Mouse (Mus musculus) layer of hippocampus, postnatal 36 days (tissue): ENCODE results near the gene Tmem201. TPM values are rescaled to one million over a fixed set of nuclear protein-coding genes. Genes with fewer than 3 reads are reported as not detected.

Experiments
- DNase-seq, 2 experiments: peaks; one replicate each; pipeline ENCODE4 v3.0.0; 2022
- total RNA-seq, 2 experiments: library from RNA; stranded (reverse); gene quantifications; 2 replicates each; pipeline ENCODE4 v1.2.3; 2021

The Tmem201 gene
- total RNA-seq, 2 experiments from 2014 or later = 64.9 to 67.5 TPM

DNA sequence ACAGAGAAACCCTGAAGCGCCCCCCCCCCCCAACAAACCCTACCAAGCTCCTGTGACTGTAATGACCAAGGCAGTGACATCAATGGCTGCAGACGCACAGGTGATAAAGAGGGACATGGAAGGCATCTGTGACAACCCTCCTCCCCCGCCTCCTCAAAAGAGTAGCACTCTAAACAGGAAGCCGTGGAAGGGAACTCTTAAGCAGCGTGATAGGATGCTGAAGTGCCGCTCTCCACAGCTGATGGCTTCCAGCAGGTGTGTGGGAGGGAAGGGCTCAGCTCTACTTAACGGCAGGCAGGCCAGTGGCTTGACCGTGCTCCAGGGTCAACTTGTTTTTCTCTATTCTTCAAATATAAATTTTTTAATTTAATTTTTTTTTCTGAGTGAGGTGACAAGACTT, 16.7 kb downstream of the Tmem201 start:
- DNase-seq = no peak

DNA sequence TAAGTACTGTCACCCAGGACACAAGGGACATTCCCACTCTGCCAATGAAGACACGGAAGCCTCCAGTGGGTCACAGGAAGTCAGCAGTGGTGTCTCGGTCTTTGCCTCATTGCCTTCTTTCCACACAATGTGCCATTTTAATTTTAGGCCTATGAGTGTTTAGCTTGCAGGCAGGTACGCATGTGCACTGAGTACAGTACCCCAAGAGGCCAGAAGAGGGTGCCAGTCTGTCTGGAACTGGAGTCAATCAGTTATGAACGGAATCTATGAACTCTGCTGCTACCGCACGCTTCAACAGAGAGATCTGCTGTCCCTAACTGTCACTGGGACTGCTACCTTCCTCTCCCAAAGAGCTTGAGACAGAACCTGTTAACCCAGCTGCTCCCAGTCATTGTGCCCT, 18.2 kb downstream of the Tmem201 start:
- no peak for DNase-seq

DNA sequence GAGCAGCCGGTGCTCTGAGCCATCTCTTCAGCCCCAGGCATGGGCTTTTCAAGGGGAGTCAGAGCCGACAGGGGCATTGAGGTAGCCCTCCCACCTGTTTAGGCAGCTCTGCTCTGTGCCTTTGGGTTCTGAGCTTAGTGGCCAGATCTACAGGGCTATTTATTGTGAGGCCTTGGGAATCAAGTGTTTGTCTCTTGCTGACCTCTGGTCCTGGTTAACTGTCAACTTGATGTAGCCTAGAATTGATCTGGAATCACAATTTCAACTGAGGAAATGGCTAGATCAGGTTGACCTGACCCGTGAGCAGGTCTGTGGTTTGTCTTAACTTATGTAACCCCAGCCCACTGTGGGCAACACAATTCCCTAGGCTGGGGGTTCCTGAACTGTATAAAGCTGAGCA, 23.3 kb downstream of the Tmem201 start:
- no peak for DNase-seq

DNA sequence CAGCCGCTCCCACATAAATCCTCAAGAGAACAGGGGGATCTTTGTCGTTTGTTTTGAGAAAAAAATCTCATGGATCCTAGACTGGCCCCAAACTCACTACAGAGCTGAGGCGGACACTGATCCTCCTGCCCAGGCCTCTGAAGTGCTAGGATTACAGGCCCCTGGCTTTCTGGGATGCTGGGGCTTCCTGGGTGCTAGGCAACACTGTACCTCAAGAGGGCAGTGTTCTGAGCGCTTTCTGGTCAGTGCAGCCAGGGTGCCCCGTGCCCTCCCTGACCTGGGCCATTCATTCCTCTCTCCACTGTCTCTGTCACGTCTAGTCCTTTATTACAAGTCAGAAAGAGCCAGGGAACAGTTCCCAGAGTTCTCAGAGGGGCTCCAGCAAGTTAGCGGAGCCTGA, 25.9 kb downstream of the Tmem201 start:
- DNase-seq = no peak

DNA sequence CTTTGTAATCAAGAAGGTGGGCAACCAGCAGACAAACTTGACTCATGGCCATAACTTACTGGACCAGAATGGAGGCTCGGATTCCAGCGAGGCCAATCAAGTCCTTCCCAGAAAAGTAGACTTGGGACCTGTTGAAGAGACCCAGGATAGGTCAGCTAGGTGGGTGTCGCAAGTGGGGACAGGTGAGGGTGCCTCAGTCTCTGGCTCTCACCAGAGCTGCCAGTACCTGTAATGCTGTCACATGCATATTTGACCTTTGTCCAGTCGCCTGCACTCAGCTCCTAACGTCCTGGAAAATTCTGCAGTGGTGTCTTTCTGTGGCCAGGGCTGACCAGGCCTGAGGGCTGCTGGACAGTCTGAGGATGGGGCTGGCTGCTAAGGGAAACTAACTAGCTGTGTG, 26.4 kb downstream of the Tmem201 start:
- DNase-seq = no peak

DNA sequence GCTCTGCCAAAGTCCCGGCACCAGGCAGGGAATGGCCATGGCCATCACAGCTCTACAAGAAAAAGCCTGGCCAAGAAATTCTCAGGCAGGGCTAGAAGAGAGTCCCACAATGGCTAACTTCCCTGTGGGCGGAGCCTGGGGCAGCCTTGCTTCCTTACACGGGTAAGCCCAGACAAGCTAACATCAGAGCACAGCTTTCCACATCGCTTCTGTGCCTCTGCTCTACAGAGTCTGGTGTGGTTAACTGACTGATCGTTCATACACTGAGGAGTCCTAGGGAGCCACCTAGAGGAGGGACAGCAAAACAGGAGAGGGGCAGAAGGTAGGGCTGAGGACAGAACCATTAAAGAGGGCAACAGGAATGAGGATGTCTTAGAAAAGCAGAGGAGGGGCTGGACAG, 27.3 kb downstream of the Tmem201 start:
- DNase-seq = no peak

DNA sequence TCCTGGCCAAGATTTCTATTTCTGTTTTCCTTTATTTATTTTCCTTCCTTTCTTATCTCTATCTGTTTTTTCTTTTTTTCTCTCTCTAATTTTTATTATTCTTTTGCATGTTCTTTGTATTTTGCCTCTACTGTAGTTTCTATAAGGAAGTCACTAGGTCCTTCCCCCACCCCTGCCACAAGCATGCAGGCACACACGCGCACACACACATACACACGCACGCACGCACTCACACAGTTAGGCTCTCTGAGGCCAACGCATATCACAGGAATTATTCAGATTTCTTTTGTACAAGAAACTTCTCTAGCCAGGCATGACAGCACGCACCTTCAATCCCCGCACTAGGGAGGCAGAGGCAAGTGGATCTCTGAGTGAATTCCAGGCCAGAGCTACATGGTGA, 31.9 kb downstream of the Tmem201 start:
- DNase-seq = no peak

DNA sequence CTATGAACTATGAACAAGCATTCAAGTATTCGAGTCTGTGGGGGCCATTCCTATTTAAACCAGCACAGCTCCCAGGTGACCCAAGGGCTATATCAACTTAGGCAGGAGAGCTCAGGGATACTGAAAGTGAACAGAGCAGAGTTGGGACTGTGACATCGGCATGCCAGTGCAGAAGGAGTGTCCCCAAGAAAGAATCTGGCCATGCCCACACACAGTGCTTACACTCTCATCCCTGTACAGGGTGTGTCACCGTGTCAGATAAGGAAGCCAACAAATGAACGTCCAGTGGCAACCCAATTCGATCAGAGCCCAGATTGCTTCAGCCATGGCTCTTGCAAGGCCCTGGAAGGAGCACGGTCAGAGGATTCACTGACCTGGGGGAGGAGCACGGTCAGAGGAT, 32.5 kb downstream of the Tmem201 start:
- DNase-seq = no peak

DNA sequence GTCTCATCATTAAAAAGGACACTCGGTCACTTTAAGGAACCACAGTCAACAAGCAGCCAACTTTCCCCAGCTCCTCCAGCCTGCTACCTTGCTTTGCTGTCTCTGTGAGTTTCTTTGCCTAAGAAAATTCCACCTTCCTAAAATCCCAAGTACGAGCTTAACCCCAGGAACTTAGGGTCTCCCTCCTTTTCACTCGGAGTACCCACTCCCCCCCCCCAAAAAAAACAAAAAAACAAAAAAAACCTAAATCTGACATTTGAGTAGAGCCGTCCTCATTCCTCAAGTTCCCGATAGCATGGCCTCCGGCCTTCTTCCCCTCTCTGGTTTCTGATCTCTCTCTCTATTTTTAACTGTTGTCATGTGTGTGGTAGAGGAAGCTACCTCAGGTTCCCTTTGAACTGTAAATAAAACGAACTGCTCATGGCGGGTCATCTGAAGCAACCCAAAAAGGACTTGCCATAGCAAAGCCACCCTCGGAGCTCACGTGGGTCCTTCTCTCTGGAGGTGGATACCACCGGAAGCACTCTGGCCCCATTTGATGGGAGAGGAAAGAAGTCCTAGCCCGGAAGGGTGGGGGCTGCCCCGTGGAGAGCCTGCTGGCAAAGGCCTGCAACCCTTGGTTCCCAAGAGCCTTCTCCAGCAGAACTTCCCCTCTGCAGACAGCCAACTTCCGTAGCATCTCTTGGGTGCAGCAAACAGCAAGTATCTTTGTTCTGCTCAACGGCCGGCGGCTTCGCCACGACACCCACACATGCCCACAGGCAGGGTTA, 35.4 kb downstream of the Tmem201 start, which contains the start of gene Pik3cd:
Gene Pik3cd, minus strand, starts transcription at position 362 of the 770 bp plus-strand sequence.
- no peak for DNase-seq

DNA sequence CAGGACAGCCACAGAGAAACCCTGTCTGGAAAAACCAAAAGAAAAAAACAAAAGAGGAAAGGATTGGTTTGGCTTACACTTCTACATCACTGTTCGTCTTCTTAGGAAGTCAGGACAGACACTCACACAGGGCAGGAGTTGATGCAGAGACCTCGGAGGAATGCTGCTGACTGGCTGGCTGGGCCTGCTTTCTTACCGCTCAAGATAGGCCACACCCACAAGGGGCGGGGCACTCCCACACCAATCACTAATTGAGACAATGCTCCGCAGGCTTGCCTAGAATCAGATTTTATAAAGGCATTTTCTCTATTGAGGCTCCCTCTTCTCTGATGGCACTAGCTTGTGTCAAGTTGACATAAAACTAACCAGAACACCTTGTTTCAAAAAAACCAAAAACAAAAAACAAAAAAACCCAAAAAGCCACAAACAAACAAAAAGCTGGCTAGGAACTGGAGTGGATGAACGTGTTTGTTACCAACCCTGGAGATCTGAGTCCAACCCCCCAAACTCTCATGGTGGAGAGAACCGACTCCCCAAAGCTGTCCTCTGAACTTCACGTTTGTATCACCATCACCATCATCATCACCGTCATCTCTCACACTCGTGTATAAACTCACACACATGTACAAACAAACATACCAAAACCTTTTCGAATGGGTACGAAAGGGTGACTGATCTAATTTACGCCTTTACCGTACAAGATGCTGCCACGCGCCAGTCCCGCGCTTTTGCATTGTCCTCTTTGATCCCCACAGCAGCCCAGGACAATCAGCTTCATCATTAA, 36.2 kb downstream of the Tmem201 start:
- no peak for DNase-seq

DNA sequence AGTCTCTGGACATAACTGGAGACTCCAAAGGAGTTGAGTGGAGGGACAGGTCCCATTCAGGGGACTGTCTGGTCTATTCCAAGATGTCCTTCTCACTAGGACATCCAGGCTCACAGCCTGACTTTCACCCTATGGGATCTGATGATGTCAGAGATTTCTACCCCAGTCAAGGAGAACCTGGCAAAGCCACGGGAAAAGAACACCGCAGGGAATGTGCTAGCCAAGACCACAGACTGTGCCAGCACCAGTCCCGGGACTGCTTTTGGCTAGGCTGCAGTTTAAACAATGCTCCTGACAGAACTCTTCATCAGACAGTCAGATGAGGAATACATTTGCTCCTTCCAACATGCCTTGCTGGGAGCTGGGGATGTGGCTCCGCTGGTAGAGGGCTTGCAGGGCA, 37.9 kb downstream of the Tmem201 start:
- DNase-seq = no peak

DNA sequence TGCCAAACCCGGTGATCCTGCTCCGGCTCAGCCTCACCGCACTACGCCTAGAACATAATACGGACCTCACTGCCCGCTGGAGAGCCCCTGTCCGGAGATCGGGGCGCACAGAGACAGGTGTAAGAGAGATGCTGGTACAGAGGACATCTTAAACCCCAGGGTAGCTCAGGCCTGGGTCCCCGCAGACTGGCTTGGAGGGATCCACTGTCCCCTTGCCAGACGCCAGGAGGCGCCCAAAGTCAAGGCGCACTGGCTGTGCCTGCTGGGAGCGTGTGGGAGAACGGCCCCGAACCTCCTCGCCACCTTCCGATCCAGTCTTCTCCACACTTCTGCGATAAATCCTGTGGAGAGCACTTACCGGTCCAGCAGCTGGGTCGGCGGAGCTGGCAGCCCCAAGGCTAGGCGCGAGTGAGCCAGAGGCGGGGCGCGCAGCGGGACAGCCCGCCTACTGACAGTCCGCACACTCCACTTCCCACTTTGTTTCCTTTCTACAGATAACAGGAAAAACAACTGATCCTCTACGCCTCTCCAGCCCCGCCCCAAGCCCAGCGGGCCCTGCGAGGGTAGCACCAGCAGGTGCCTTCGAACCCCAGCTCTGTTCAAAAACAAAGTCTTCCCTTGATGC, 39.5 kb downstream of the Tmem201 start:
- DNase-seq = peak in 1 of 2 experiments; percentile 34

DNA sequence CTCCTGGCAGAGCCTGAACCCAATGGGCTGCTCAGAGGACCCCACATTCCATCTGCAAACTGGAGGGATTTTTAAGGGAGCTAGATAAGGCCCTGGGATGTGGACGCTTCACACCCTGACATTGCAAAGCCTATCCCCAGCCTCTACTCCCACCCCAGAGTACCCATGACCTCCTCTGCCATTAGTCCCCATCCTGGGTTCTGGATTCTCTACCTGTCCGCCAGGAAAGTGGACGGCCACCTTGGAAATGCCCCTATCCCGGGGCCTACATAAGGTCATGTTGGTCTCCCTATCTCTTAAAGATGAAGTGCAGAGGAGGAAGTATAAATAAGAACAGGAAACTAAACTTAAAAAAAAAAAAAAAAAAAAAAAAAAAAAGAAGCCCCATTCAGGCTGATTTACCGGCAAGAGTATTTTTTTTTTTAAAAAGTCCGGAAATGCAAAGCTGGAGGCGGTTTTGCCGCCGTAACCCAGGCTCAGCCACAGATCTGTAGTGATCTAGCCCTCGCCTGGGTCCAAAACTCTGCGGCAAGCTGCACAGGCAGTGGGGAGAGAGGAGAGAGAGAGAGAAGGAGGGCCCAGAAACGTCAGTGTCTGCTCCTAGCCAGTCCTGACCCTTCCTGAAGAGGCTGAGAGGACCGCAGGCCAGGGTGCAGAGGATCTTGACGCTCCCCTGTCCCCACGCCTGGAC, 40.2 kb downstream of the Tmem201 start:
- no peak for DNase-seq

DNA sequence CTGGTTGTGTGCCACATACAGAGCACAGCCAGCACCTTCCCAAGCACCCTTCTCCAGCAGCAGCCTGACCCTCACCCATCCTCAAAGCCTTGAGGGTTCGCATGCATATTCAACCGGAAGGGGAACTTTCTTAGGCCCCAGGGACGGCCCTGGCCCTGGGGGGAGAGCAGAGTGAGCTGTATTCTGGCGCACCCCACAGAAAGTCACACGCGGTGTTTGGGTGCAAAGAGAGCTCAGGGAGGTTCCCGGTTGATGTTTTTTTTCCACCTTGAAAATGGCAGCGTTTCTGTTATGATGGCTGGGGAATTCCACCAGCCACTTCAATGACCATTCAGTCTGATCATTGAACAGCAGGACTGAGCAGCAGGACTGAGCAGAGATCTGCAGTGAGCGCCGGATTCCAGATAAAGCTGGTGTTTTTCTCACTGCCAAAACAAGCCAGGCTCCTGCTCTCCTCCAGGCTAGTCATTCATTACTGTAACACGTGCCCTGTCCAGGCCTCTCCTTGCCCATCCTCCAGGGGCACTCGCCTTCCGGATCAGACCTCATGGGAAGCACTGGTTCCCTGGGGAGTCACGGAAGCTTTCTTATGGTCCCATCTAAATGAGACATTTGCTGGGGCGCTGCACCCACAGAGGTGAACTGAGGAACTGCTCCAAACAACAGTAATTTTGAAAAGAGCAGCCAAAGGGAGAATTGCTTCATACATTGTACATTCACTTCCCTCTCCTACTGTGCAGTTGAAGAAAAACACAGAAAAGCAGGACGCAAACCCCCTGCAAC, 41.5 kb downstream of the Tmem201 start:
- DNase-seq = no peak

DNA sequence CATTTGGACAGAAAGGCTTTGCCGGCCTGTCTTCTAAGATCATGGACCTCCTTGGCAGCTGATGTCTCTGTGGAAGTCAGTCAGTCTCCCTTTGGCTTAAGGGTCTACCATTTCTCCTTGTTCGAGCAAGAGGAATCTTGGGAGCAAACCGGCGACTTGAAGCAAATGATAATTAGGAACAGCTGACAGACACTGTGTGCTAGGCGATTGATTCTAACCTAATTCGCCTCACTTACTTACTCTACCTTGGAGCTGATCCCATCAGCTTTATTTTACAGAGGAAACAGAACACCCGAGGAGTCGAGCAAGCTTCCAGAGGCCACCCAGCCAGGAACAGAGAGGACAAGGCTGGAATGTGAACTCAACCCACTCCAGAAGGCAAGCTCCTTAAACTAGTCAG, 46.5 kb downstream of the Tmem201 start:
- DNase-seq = no peak

DNA sequence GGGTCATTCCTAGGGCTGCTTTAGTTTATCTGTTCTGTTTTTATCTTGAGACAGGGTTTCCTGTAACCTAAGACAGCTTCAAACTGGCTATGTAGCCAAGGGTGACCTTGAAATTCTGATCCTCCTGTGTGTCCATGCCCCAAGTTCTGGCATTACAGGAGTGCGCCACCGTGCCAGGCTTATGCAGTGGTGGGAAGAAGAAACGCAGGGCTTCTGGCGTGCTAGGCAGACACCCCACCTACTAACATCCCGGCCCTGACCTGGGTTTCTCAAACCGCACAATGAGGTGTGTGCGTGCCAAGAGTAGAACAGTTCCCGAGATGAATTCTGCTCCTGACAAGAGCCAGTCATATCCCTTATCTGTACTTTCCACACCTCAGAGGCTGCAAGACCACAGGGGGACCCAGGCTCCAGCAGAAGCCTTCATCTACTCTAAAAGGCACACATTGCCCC, 47.0 kb downstream of the Tmem201 start:
- DNase-seq = no peak

DNA sequence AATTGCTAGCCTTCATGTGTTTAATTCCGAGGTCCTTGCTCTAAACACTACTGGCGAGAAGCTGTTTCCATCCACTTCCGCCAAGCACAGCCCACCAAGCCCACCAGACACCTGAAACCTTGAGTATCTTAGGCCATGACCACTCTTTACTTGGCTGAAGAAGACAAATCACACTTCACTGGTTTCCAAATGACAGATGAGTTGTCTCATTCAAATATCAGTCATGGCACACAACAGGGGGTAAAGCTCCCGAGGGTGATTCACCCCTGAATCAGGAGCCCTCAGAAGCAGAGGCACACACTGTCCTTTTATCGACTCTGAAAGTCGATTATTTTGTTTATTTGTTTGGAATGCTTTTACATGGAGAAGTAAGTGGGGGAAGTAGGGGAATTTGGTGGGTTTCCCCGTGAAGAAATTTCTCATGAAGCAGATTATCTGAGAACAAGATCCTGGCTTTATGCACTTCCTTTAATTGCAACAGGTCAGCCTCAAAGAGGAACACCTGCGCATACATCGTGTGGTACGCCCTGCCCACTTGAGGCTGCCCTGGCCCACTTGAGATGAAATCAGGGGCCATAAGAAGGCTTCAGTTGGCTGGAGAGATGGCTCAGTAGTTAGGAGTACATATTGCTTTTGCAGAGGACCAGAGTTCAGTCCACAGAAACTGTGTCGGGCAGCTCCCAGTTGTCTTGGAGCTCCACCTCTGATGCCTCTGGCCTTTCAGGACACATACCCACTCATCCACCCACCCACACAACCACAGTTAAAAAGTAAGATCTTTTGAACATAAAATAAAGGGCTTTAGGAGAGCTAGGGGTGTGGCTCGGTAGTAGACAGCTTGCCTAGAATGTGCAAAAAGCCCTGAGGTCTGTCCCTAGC, 47.8 kb downstream of the Tmem201 start:
- no peak for DNase-seq

DNA sequence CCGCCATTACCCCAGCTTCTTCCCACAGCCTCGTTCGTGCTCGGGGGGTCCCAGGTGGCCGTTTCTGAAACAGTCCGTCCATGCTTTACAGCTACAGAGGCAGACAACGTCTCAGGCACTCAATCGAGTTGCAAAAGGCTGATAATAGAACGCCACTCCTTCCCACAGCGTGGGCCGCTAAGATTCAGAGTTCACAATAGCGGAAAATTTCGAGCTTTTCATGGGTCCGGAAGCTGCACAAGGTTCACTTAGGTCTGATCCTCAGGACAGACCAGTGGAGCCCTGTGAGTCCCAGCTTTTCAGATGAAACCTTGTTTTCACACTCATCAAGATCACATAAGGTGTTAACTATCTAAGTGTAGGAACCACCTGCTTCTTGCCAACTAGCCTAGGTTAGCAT, 49.0 kb downstream of the Tmem201 start:
- DNase-seq = no peak

DNA sequence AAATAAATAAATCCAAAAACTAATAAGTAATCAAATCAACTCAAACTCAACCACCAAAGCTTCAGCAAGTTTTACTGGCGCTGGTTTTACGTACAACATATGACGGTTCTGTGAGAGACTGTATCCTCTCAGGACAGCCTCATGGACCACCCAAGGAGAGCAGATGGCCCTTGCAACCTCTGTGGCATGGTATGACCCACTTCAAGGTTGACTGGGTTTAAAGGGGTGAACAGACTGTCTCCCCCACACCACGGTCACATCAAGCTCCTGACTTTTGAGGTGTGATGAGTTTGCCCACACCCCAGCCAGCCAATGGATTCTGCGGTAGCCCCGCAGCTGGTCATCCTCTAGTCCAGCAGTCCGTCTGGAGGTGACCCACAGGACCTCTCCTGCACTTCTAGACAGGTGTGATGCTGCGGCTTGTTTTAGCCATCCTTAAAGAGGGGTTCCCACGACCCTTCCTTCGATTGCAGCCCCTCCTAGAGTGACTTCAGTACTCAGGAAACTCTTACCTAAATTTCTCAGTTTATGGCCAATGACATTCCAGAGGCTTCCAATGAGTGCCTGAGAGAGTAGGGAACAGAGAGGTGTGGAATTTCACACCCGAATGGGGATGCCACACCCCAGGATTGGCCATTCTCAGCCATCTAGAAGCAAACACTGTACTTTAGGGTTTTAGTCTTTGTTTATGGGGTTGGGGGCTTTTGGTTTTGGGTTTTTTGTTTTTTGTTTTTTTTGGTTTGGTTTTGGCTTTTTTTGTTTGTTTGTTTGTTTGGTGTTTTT, 52.8 kb downstream of the Tmem201 start:
- no peak for DNase-seq

DNA sequence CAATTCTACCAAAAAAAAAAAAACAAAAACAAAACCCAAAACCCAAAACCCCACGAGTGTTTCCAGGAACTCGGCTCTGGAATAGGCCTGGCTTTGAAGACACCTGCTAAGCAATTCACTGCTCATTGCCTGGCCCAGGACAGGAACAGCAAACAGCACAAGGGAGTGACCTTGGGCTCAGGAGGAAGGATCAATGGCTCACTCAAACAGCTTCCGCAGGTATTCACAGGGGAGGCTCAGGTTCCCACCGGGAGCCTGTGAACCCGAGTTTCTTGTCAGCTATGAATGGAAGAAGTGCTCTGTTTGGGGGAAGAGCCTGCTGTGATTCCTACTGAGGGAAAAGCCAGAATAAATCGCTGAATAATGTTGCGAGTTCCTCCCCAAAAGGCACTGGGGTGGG, 54.0 kb downstream of the Tmem201 start:
- DNase-seq = no peak
